Mouse (Mus musculus) midbrain, embryonic 14.5 days (tissue): Measurements from ENCODE around the gene Six3. TPM values are rescaled to one million over a fixed set of nuclear protein-coding genes. Genes with fewer than 3 reads are reported as not detected.

Experiments used
- ATAC-seq: fragments of 200-750 bp; cut with Nextera tagmentation; 2 replicates; pipeline ENCODE4 v1.8.0; 2017; ENCODE audit warnings: moderate number of reproducible peaks, moderate library complexity; ENCODE audit not compliant: low FRiP score, low TSS enrichment
- DNase-seq: peaks from one replicate; pipeline ENCODE4 v3.0.0-alpha.2; 2015
- H3K27ac ChIP-seq: fragments of 300-500 bp; sonication (generic); replicated peaks from 2 replicates; pipeline ENCODE4 v1.5.1; 2014; ENCODE audit warnings: mild to moderate bottlenecking, low read depth, low read length, moderate library complexity
- H3K27me3 ChIP-seq: fragments of 300-500 bp; sonication (generic); 2 replicates; pipeline ENCODE4 v1.6.1; 2014; ENCODE audit warnings: low read length, control low read depth, mixed read lengths; ENCODE audit not compliant: control insufficient read depth, insufficient read depth
- H3K36me3 ChIP-seq: fragments of 300-500 bp; sonication (generic); 2 replicates; pipeline ENCODE4 v1.6.1; 2014; ENCODE audit warnings: low read length, control low read depth; ENCODE audit not compliant: control insufficient read depth, insufficient read depth
- H3K4me1 ChIP-seq: fragments of 300-500 bp; sonication (generic); 2 replicates; pipeline ENCODE4 v1.6.1; 2014; ENCODE audit warnings: mild to moderate bottlenecking, antibody characterized with exemption, low read length, control low read depth; ENCODE audit not compliant: control insufficient read depth, insufficient read depth
- H3K4me2 ChIP-seq: fragments of 300-500 bp; sonication (generic); 2 replicates; pipeline ENCODE4 v1.6.1; 2014; ENCODE audit warnings: mild to moderate bottlenecking, low read length, moderate library complexity
- H3K4me3 ChIP-seq: fragments of 300-500 bp; sonication (generic); replicated peaks from 2 replicates; pipeline ENCODE4 v1.5.1; 2014; ENCODE audit warnings: low read depth, low read length
- H3K9ac ChIP-seq: fragments of 300-500 bp; sonication (generic); replicated peaks from 2 replicates; pipeline ENCODE4 v1.6.1; 2014; ENCODE audit warnings: mild to moderate bottlenecking, low read length, moderate library complexity
- H3K9me3 ChIP-seq: fragments of 300-500 bp; sonication (generic); 2 replicates; pipeline ENCODE4 v1.6.1; 2016; ENCODE audit warnings: low read length, control low read depth, mixed read lengths; ENCODE audit not compliant: control insufficient read depth
- WGBS: fragments of 180-500 bp; shearing (Covaris S2); extraction: QIAGEN DNeasy Blood & Tissue Kit; methylation state at CpG from one replicate; pipeline ENCODE4 v1.1.7; 2014; 5-methylcytosine and 5-hydroxymethylcytosine counted together
- polyA plus RNA-seq: library from polyadenylated mRNA; unstranded; fragments of >200 nt; fragmentation: Nextera tagmentation; extraction: Ambion mirVana; gene quantifications from 2 replicates; pipeline ENCODE4 v1.2.1, GENCODE M21; 2014

The Six3 gene
- polyA plus RNA-seq, 1 experiment from 2014 or later, result 19.9 TPM

DNA sequence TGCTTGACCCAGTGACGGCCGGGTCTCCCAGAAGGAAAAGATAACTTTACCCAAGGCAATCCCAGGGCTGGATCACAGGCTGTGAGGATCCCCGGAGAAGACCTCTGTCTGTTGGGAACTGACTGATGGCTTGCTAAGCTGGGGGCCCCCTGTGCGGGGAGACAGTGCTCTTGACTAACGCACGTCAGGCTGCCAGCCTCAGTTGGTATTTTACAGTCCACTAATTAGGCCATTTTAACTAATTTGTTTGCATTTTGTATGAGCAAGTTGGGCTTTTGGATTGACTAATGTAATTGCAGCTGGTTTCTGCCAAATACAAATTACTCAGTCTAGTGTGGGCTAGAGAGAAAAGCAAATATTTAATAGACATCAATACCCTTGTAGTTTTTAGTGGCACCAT is 21.4 kb upstream of the Six3 start:
- 79% methylated on average over 6 of the region's 6 CpGs for WGBS
- ATAC-seq (no peak), DNase-seq (no peak)
- Histone ChIP-seq H3K36me3 (no peaks in the 10 kb centered on the region), H3K4me1 (no peaks in the 10 kb centered on the region), H3K9me3 (no peaks in the 10 kb centered on the region), H3K4me3 (no peak overlapping the region), H3K9ac (no peak overlapping the region), H3K4me2 (no peak overlapping the region), H3K27ac (no peak overlapping the region), H3K27me3 (no peaks in the 10 kb centered on the region)

DNA sequence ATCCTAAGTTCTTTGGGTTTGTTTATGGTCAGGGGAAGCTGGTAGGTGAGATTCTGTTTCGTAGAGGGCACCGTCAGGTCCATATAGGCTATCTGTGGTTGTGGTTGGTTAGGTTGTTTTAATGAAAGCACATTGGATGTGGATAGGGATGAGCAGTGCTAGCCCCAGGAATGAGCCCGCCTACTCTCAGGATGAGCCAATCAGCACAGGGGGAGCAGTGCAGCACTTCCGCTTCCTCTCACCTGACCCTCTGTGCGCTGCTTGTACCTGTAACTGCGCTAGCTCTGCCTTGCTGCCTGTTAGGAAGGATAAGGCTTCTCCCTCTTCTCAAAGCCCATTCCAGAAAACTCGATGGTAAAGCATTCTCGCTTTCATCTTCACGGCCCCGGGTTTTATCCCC is 17.6 kb upstream of the Six3 start:
- no peaks in the 10 kb centered on the region for H3K4me1 ChIP-seq
- H3K9me3 ChIP-seq, result no peaks in the 10 kb centered on the region
- no peak overlapping the region for H3K27ac ChIP-seq
- DNase-seq (no peak), ATAC-seq (no peak)
- H3K9ac ChIP-seq, result no peak overlapping the region
- 71% methylated on average over 10 of the region's 10 CpGs for WGBS
- H3K4me2 ChIP-seq, result no peak overlapping the region
- no peak overlapping the region for H3K4me3 ChIP-seq
- H3K36me3 ChIP-seq, result no peaks in the 10 kb centered on the region
- peaks cover 6% of the 10 kb centered on the region; the same call in 1 of the 2 replicates for H3K27me3 ChIP-seq

DNA sequence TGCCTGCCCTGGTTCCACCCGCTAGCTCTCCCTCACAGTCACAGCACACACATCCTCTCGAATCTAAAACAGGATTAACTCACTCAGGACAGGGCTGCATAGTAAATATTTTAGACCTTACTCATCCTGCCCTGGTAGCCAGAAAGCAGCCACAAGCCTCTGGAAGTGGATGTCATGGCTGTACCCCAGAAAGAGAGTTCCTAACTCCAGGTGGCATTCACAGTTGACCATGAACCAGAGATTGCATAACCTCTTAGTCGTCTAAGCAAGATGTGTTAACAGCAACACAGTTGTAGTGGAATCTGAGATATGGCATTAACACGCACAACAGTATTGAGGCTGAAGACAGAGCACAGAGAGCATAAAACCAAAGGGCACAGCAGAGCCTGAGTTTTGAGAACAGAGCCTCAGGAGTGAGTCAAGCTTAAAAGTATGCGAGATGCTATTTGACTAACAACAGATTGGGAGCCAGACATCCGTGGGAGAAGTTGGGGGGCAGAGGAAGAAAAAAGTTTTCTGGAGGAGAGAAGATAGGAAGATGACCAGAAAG is 17.0 kb upstream of the Six3 start:
- H3K36me3 ChIP-seq, result no peaks in the 10 kb centered on the region
- H3K4me1 ChIP-seq, result no peaks in the 10 kb centered on the region
- H3K4me2 ChIP-seq, result no peak overlapping the region
- H3K27me3 ChIP-seq, result peaks cover 11% of the 10 kb centered on the region
- H3K9me3 ChIP-seq, result no peaks in the 10 kb centered on the region
- ATAC-seq (no peak), DNase-seq (no peak)
- H3K27ac ChIP-seq, result no peak overlapping the region
- WGBS, result 53% methylated on average over 6 of the region's 6 CpGs
- no peak overlapping the region for H3K4me3 ChIP-seq
- H3K9ac ChIP-seq, result no peak overlapping the region

DNA sequence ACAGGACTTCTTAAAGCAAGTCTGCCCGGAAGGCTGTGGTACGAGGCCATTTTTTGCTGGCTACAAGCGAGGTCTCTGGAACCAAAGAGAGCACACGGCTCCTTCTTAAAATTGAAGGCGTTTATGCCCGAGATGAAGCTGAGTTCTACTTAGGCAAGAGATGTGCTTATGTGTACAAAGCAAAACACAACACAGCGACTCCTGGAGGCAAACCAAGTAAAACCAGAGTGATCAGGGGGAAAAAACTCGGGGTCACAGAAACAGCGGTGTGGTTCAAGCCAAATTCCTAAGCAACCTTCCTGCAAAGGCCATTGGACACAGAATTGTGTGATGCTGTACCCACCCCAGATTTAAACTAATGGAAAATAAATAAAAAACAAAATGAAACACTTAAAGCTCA is 13.9 kb upstream of the Six3 start:
- ATAC-seq (no peak), DNase-seq (peak; percentile 32)
- Histone ChIP-seq H3K4me2 (no peak overlapping the region), H3K4me3 (no peak overlapping the region), H3K9me3 (no peaks in the 10 kb centered on the region), H3K27ac (no peak overlapping the region), H3K4me1 (no peaks in the 10 kb centered on the region), H3K36me3 (no peaks in the 10 kb centered on the region), H3K9ac (no peak overlapping the region), H3K27me3 (peaks cover 37% of the 10 kb centered on the region)
- 56% methylated on average over 9 of the region's 9 CpGs for WGBS

DNA sequence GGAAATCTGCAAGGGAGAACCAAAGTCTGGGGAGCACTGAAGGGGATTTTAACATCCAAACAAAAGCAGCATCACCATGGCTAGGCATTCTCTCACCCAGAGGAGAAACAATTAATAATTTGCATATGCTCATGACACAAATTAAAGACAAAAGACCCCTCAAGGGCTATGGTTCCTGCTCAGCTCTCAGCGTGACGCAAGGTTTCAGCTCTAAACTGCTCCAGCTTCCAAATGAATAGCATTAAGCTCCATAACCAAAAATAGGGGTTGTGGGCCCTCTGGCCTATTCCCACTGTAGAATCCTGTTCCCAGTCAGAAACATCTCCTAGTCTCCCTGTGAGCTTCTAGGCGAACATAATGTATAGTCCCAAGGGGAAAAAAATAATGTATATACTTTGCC is 6.9 kb upstream of the Six3 start:
- H3K36me3 ChIP-seq, result no peaks in the 10 kb centered on the region
- H3K9ac ChIP-seq, result no peak overlapping the region
- peak; percentile 56 for DNase-seq
- ATAC-seq, result no peak
- 4% methylated on average over 3 of the region's 3 CpGs for WGBS
- H3K9me3 ChIP-seq, result no peaks in the 10 kb centered on the region
- no peak overlapping the region for H3K4me3 ChIP-seq
- H3K4me2 ChIP-seq, result no peak overlapping the region
- peaks cover 86% of the 10 kb centered on the region for H3K27me3 ChIP-seq
- no peak overlapping the region for H3K27ac ChIP-seq
- 0 out of 2 replicates have a peak, but pooled peaks cover 3% of the 10 kb centered on the region for H3K4me1 ChIP-seq

DNA sequence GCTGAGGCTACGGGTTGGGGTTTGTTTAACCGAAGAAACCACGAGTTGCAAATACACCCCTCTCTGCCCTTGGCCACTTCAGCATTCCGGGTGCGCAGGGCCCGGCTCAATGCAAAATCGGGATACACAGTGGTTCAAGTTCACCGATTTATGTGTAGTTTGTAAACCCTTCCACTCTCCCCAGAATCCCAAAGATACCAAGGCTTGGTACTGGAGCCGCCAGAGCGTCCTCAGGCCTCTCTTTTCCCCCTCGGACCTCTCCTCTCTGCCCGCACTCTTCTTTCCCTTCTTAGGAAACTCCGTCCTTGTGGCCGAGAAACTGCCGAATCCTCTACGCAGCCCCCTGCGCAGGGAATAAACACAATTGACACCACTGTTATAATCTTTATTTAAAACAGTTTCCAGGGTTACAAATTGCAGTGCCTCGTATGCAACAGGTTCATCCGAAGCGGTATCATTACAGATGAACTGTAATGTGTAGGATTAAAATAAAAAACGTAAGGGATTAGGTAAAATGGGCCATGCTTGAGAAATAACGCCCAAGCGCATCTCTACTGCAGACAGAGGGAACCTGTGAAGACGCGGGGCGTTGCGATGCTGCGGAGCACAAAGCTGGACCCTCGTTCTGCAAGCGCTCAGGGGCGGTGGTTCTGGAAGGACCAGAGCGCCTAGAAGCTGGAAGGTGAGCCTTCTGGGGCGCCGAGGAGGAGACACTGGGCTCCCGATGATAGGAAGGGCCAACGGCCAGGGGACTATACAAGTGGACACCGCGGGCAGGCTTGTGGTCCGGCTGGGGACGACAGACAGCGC is 5.6 kb upstream of the Six3 start:
- Histone ChIP-seq H3K4me2 (peak overlapping the region; percentile 41), H3K27me3 (peaks cover 86% of the 10 kb centered on the region), H3K4me3 (no peak overlapping the region), H3K4me1 (0 out of 2 replicates have a peak, but pooled peaks cover 3% of the 10 kb centered on the region), H3K36me3 (no peaks in the 10 kb centered on the region), H3K9ac (no peak overlapping the region), H3K27ac (peak overlapping the region; percentile 80), H3K9me3 (no peaks in the 10 kb centered on the region)
- DNase-seq (peak; percentile 41), ATAC-seq (no peak)
- 1% methylated on average over 41 of the region's 41 CpGs for WGBS

DNA sequence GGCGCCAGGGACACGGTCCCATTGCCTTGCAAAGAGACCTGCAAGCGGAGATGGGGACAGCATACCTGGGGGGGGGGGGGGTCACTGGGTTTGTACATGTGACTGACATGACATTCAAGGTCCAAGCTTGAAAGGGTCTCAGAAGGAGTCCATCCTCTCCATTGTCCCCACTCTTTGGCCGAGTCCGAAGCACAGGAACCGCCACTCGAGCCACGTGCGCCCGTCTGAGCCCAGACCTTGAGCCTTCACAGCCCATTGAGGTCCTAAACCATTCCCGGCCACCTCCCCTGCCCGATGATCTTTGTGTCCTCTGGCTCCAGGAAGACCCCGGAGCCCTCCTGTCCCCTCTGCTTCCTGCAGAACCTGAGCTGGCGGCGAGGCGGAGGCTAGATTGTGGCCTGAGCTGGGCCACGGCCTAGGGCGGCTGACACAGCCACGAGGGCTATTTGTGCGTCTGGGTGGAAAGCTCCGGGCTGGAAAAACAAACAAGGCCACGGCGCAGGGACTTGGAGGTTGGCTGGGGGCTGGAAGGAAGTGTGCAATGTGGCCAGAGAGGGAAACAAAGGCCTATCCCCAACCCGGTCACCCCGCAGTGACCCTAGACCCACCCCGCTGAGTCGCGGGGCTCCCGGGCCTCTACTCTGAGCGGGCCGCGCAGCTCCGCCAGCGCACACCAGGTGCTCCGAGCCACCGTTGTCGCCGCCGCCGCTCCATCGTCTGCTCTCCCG is 4.9 kb upstream of the Six3 start:
- ATAC-seq (no peak; the same call in 1 of the 2 replicates), DNase-seq (peak; percentile 34)
- H3K27ac ChIP-seq, result peak overlapping the region; percentile 80
- H3K9me3 ChIP-seq, result no peaks in the 10 kb centered on the region
- 0 out of 2 replicates have a peak, but pooled peaks cover 3% of the 10 kb centered on the region for H3K4me1 ChIP-seq
- peak overlapping the region; percentile 41 for H3K4me2 ChIP-seq
- under 1% methylated on average over 42 of the region's 42 CpGs for WGBS
- H3K27me3 ChIP-seq, result peaks cover 86% of the 10 kb centered on the region
- H3K36me3 ChIP-seq, result no peaks in the 10 kb centered on the region
- peak overlapping the region; percentile 34; the same call in 1 of the 2 replicates for H3K9ac ChIP-seq
- peak overlapping the region; percentile 14 for H3K4me3 ChIP-seq

DNA sequence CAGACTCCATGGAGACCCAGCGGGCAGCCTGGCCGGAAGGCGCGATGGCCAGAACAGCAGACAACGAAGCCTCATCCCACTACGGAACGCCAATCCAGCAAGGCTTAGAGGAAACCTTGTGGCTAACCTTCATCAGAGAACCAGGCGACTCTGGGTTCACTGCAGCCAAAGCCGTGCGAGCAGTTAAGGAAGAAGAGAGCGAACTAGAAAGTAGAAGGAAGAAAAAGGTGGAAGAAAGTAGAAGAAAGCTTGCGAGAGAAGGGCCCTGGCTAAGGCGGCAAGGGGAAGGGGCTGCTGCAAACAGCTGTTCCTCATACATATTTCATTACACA is 4.3 kb upstream of the Six3 start:
- Histone ChIP-seq H3K4me2 (peak overlapping the region; percentile 41), H3K9ac (peak overlapping the region; percentile 34; the same call in 1 of the 2 replicates), H3K36me3 (no peaks in the 10 kb centered on the region), H3K27me3 (peaks cover 90% of the 10 kb centered on the region), H3K4me1 (0 out of 2 replicates have a peak, but pooled peaks cover 3% of the 10 kb centered on the region), H3K9me3 (no peaks in the 10 kb centered on the region), H3K27ac (peak overlapping the region; percentile 80), H3K4me3 (peak overlapping the region; percentile 14)
- no peak for ATAC-seq
- DNase-seq, result no peak
- under 1% methylated on average over 13 of the region's 13 CpGs for WGBS
